Mouse (Mus musculus) limb, embryonic 13.5 days (tissue): Measurements from ENCODE around the gene Trit1. TPM values are rescaled to one million over a fixed set of nuclear protein-coding genes. Genes with fewer than 3 reads are reported as not detected.

ENCODE experiments used
- ATAC-seq: fragments of 200-750 bp; cut with Nextera tagmentation; 2 replicates; pipeline ENCODE4 v1.8.0; 2017; ENCODE audit warnings: low read depth, moderate number of reproducible peaks, moderate TSS enrichment; ENCODE audit not compliant: low FRiP score
- H3K27ac ChIP-seq: fragments of 300-500 bp; sonication (generic); 2 replicates; pipeline ENCODE4 v1.5.1; 2015; ENCODE audit warnings: inconsistent platforms, mild to moderate bottlenecking, moderate library complexity
- H3K27me3 ChIP-seq: fragments of 300-500 bp; sonication (generic); 2 replicates; pipeline ENCODE4 v1.6.1; 2015; ENCODE audit warnings: mild to moderate bottlenecking, inconsistent platforms
- H3K36me3 ChIP-seq: fragments of 300-500 bp; sonication (generic); 2 replicates; pipeline ENCODE4 v1.6.1; 2015; ENCODE audit warnings: inconsistent platforms, mild to moderate bottlenecking, moderate library complexity
- H3K4me1 ChIP-seq: fragments of 300-500 bp; sonication (generic); 2 replicates; pipeline ENCODE4 v1.6.1; 2015; ENCODE audit warnings: inconsistent platforms
- H3K4me2 ChIP-seq: fragments of 300-500 bp; sonication (generic); replicated peaks from 2 replicates; pipeline ENCODE4 v1.6.1; 2015; ENCODE audit warnings: inconsistent platforms, mild to moderate bottlenecking, moderate library complexity
- H3K4me3 ChIP-seq: fragments of 300-500 bp; sonication (generic); 2 replicates; pipeline ENCODE4 v1.5.1; 2015; ENCODE audit warnings: moderate library complexity, mild to moderate bottlenecking, inconsistent platforms
- H3K9ac ChIP-seq: fragments of 300-500 bp; sonication (generic); 2 replicates; pipeline ENCODE4 v1.6.1; 2015; ENCODE audit warnings: mild to moderate bottlenecking, inconsistent platforms
- H3K9me3 ChIP-seq: fragments of 300-500 bp; sonication (generic); 2 replicates; pipeline ENCODE4 v1.6.1; 2016; ENCODE audit warnings: inconsistent platforms
- WGBS: fragments of 180-500 bp; shearing (Covaris S2); methylation state at CpG from one replicate; pipeline ENCODE4 v1.1.7; 2015; 5-methylcytosine and 5-hydroxymethylcytosine counted together
- polyA plus RNA-seq: library from polyadenylated mRNA; unstranded; fragments of >200 nt; fragmentation: Nextera tagmentation; extraction: Ambion mirVana; gene quantifications from 2 replicates; pipeline ENCODE4 v1.2.1, GENCODE M21; 2015

Gene Trit1
- polyA plus RNA-seq, 1 experiment from 2014 or later: 19.1 TPM

GRCm38 (mm10) chr4:123086381-123086780 lies 70.0 kb downstream of the Trit1 start:
- H3K9me3 ChIP-seq: no peaks in the 10 kb centered on the region
- no peaks in the 10 kb centered on the region for H3K4me1 ChIP-seq
- H3K4me3 ChIP-seq: no peak overlapping the region
- ATAC-seq: no peak
- no peaks in the 10 kb centered on the region for H3K36me3 ChIP-seq
- H3K9ac ChIP-seq: no peak overlapping the region
- H3K4me2 ChIP-seq: no peak overlapping the region
- H3K27me3 ChIP-seq: no peaks in the 10 kb centered on the region; the same call in 1 of the 2 replicates
- H3K27ac ChIP-seq: no peak overlapping the region
- WGBS: 86% methylated on average over 4 of the region's 4 CpGs

GRCm38 (mm10) chr4:123092621-123093020 lies 76.2 kb downstream of the Trit1 start:
- no peak for ATAC-seq
- Histone ChIP-seq H3K36me3 (no peaks in the 10 kb centered on the region), H3K4me1 (0 out of 2 replicates have a peak, but pooled peaks cover 7% of the 10 kb centered on the region), H3K27me3 (no peaks in the 10 kb centered on the region), H3K4me2 (no peak overlapping the region), H3K9me3 (no peaks in the 10 kb centered on the region), H3K4me3 (no peak overlapping the region), H3K9ac (no peak overlapping the region), H3K27ac (no peak overlapping the region)
- 59% methylated on average over 5 of the region's 5 CpGs for WGBS

DNA sequence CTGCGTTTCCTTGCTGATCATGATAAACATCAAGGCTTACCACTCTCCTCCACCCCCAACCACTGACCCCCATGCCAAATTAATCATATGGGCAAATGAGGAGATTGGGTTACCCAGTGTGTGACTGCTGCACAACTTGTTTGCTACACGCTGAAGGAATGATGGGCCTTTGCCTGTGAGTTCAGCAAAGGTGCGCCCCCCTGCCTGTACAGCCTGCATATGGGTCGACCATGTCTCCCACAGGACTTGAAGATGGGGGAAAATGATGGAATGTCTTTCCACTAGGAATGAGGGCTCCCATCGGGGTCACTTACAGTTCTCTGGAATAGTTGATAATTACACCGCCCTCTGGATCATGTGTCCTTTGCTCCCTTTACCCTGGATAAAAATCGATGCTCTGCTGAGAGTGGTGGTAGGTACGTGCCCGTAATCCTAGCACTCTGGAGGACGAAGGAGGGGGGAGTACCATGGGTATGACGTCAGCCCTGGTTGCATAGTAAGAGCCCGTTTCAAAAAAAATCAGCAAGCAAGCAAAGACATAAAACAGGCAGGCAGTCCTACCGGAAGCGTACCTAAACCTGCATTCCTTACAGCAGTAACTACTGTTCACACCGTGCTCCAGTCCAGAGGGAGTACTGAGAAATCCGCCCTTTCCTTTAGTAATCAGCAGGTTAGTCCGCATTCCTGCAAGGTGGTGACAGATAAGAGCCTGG lies 76.8 kb downstream of the Trit1 start:
- Histone ChIP-seq H3K4me1 (0 out of 2 replicates have a peak, but pooled peaks cover 7% of the 10 kb centered on the region), H3K4me2 (peak overlapping the region; percentile 44), H3K9me3 (no peaks in the 10 kb centered on the region), H3K27ac (no peak overlapping the region), H3K9ac (no peak overlapping the region), H3K36me3 (no peaks in the 10 kb centered on the region), H3K27me3 (no peaks in the 10 kb centered on the region), H3K4me3 (peak overlapping the region; percentile 3; the same call in 1 of the 2 replicates)
- 40% methylated on average over 17 of the region's 17 CpGs for WGBS
- peak; percentile 61; the same call in 1 of the 2 replicates for ATAC-seq

GRCm38 (mm10) chr4:123093869-123094268 lies 77.5 kb downstream of the Trit1 start:
- H3K9me3 ChIP-seq: no peaks in the 10 kb centered on the region
- no peak; the same call in 1 of the 2 replicates for ATAC-seq
- no peaks in the 10 kb centered on the region for H3K27me3 ChIP-seq
- no peak overlapping the region for H3K4me3 ChIP-seq
- H3K27ac ChIP-seq: no peak overlapping the region
- H3K4me1 ChIP-seq: 0 out of 2 replicates have a peak, but pooled peaks cover 7% of the 10 kb centered on the region
- WGBS: 47% methylated on average over 9 of the region's 9 CpGs
- H3K36me3 ChIP-seq: no peaks in the 10 kb centered on the region
- H3K9ac ChIP-seq: no peak overlapping the region
- peak overlapping the region; percentile 44; the same call in 1 of the 2 replicates for H3K4me2 ChIP-seq

Other genes with a start within 250 kb of the Trit1 start
- gene Ppt1, start 180.4 kb upstream of the Trit1 start, polyA plus RNA-seq: 75.3 and 84.7 TPM in 2 replicates
- gene Cap1, start 130.5 kb upstream of the Trit1 start, polyA plus RNA-seq: 70.4 and 71.3 TPM in 2 replicates
- 8.0 and 9.1 TPM in 2 replicates for gene Mfsd2a, start 55.4 kb upstream of the Trit1 start, polyA plus RNA-seq
- gene Mycl, start 20.9 kb upstream of the Trit1 start, polyA plus RNA-seq: 28.2 and 29.2 TPM in 2 replicates
- gene Bmp8b, start 88.6 kb downstream of the Trit1 start, polyA plus RNA-seq: 0.28 and 0.89 TPM in 2 replicates
- gene Oxct2b, start 99.7 kb downstream of the Trit1 start, polyA plus RNA-seq: 0.10 TPM in 1 of 2 replicates, not detected in the other
- 103 TPM in 2 replicates for gene Ppie, start 123.4 kb downstream of the Trit1 start, polyA plus RNA-seq
- 0.59 and 0.76 TPM in 2 replicates for gene Hpcal4, start 166.6 kb downstream of the Trit1 start, polyA plus RNA-seq
- not detected in 2 replicates for gene Nt5c1a, start 184.9 kb downstream of the Trit1 start, polyA plus RNA-seq
- gene Heyl, start 217.0 kb downstream of the Trit1 start, polyA plus RNA-seq: 5.7 and 6.5 TPM in 2 replicates
- gene Pabpc4, start 245.8 kb downstream of the Trit1 start, polyA plus RNA-seq: 43.9 and 45.8 TPM in 2 replicates